Mouse (Mus musculus): ENCODE results near the gene Stk36.

DNA sequence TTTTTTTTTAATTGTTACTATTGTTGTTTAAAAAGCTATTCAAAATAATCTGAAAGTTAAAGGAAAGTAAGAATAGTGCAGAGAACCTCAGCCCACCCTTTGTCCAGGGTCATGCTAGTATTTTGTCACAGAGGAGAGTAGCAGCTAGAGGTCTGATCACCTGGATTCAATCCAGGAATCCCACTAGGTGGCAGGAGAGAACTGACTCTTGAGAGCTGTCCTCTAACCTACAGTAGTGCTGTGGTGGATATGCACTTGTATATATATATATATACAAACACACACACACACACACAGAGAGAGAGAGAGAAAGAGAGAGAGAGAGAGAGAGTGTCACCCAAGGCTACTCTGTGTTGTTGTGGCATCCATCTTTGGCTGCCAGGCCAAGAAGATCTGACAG lies 42.7 kb downstream of the Stk36 start:
- no peak for TF ChIP-seq CTCF (IDR thresholded peaks at IDR 0.05; ENCODE audit: control insufficient read depth, insufficient read depth, low read length)
- no peak for TF ChIP-seq POLR2A (IDR thresholded peaks at IDR 0.05; ENCODE audit: borderline replicate concordance, control insufficient read depth, low read depth, low read length)

Data from bone marrow, adult 2 months (tissue).